Mouse (Mus musculus) cerebellum, adult 2 months (tissue): Measurements from ENCODE around the gene Als2cr12.
"Not testable (repeated sequence)": the region's sequence is repeated elsewhere in the genome, so short reads cannot be mapped to it uniquely, and the experiment has no call there.

Experiments used
- CTCF ChIP-seq: fragments of 200-500 bp; IDR thresholded peaks from 2 replicates; pipeline ENCODE4 v1.5.1; 2011; ENCODE audit warnings: low read depth, mild to moderate bottlenecking, control low read depth, low read length, moderate library complexity, borderline replicate concordance; ENCODE audit not compliant: insufficient read depth
- POLR2A ChIP-seq: fragments of 200-500 bp; IDR thresholded peaks from 2 replicates; pipeline ENCODE4 v1.6.1; 2011; ENCODE audit warnings: low read length, control low read depth, borderline replicate concordance; ENCODE audit not compliant: insufficient read depth

DNA sequence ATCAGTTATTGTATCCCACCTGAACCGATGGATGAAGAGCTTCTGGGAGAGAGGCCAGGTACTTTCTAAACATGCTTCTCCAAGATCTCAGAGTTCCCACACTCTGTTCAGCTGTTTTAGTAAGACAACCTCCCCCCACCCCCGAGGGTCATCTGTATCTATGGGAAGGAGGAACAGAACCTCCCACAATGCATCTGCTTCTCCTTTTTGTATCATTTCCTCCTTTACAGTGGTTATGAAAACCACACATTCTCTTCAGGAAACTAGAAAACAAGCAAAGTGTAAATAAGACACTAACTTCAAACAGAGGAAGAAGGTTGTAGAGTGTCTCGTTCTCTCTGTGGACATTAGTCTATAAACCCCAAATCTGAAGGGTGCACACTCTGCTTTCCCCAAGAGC, 26.2 kb downstream of the Als2cr12 start:
- not testable (repeated sequence) for TF ChIP-seq CTCF, POLR2A
